Mouse (Mus musculus): ENCODE results near the gene Mall. TPM values are rescaled to one million over a fixed set of nuclear protein-coding genes. Genes with fewer than 3 reads are reported as not detected.
A peak's percentile ranks its signal among the peaks of the same experiment; 100 is the strongest.

Mall gene
- polyA plus RNA-seq, 1 experiment from 2014 or later, result 0.91 TPM

DNA sequence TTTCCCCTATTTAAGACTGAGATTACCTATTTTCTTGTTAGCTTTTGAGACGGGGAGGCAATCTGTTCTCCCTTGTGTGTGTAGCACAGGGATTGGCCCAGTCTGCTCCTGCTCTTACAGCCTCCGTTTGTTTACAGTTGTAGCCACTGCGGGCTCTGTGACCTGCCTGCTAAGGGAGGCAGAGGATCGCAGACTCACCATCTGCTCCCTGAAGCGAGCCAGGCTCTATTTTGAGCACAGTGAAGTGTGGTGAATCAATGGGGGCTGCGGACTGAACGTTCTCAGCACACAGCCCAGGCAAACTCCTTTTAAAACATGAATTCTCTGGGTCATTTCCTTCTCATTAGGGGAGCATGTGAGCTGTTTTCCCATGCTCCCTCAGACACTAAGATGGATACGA, 27.4 kb upstream of the Mall start:
- H3K4me1 ChIP-seq (replicated peaks; ENCODE audit: control insufficient read depth, insufficient read depth, low read length), result peaks cover 7% of the 10 kb centered on the region
- H3K4me2 ChIP-seq (ENCODE audit: low read length), result no peak overlapping the region
- H3K9me3 ChIP-seq (ENCODE audit: control insufficient read depth, low read length), result no peaks in the 10 kb centered on the region
- ATAC-seq, result peak; percentile 87
- no peak overlapping the region for H3K9ac ChIP-seq (replicated peaks; ENCODE audit: low read depth, low read length)
- WGBS, result 38% methylated on average over 8 of the region's 8 CpGs
- H3K4me3 ChIP-seq (replicated peaks; ENCODE audit: low read length), result no peak overlapping the region
- H3K27ac ChIP-seq (ENCODE audit: low read length), result peak overlapping the region; percentile 3; the same call in 1 of the 2 replicates
- H3K27me3 ChIP-seq (replicated peaks; ENCODE audit: control insufficient read depth, insufficient read depth, low read length), result no peaks in the 10 kb centered on the region
- peaks cover 4% of the 10 kb centered on the region for H3K36me3 ChIP-seq (ENCODE audit: control insufficient read depth, insufficient read depth)

DNA sequence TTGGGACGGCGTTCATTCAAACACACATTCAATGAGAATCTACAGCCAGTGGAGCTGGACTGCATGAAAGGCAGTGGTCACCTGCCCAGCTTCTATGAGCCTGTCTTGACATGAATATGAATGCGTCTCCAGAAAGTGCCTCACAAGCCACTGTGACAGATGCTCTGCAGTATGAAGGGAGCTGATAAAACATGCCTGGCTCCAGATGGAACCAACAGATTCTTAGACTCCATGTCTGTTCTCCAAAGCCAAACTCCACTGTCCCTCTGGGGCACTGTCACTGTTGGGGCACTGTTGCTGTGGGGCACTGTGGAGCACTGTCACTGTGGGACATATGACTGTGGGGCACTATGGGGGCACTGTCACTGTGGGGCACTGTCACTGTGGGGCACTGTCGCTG, 24.4 kb upstream of the Mall start:
- H3K36me3 ChIP-seq (ENCODE audit: control insufficient read depth, insufficient read depth), result no peaks in the 10 kb centered on the region
- H3K9me3 ChIP-seq (ENCODE audit: control insufficient read depth, low read length), result no peaks in the 10 kb centered on the region
- no peak overlapping the region for H3K9ac ChIP-seq (replicated peaks; ENCODE audit: low read depth, low read length)
- H3K4me1 ChIP-seq (replicated peaks; ENCODE audit: control insufficient read depth, insufficient read depth, low read length), result peaks cover 7% of the 10 kb centered on the region
- H3K27ac ChIP-seq (ENCODE audit: low read length), result no peak overlapping the region
- H3K4me3 ChIP-seq (replicated peaks; ENCODE audit: low read length), result no peak overlapping the region
- ATAC-seq, result peak; percentile 36
- no peaks in the 10 kb centered on the region for H3K27me3 ChIP-seq (replicated peaks; ENCODE audit: control insufficient read depth, insufficient read depth, low read length)
- WGBS, result 90% methylated on average over 4 of the region's 4 CpGs
- no peak overlapping the region for H3K4me2 ChIP-seq (ENCODE audit: low read length)

DNA sequence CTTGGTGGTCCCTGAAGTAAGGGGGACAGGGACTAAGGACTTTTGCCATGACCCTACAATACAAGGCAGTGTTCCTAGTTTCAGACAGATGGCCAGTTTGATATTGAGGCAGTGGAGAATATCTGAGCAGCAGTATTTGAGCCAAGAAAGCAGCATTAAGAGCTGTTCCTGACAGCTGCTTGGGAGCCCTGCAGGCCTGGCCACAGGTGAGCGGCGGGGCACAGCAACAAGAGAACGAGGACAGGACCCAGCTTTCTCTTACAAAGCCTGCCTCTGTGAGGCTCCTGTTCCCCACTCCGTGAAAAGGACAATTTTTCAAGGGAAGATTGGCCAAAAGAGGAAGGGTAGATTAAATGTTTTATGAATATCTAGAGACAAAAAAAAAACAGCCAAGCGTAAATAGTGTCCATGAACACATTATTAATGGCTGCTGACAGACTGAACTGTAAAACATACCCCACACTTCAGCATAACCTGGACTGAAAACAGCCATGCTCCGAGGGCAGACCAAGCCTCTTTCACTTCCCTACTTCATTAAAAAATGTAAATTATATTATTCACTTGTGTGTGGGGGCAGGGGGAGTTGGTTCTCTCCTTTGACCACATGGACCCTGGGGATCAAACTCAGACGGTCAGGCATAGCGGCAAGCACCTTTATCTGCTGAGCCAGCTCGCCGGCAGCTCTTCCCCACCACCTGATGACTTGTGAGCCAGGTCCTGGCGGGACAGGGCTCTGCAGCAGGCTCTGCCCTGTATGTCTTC, 22.3 kb upstream of the Mall start:
- Histone ChIP-seq H3K9ac (replicated peaks; ENCODE audit: low read depth, low read length) (no peak overlapping the region), H3K4me2 (ENCODE audit: low read length) (no peak overlapping the region), H3K27ac (ENCODE audit: low read length) (no peak overlapping the region), H3K4me3 (replicated peaks; ENCODE audit: low read length) (no peak overlapping the region), H3K27me3 (replicated peaks; ENCODE audit: control insufficient read depth, insufficient read depth, low read length) (no peaks in the 10 kb centered on the region), H3K36me3 (ENCODE audit: control insufficient read depth, insufficient read depth) (no peaks in the 10 kb centered on the region), H3K4me1 (replicated peaks; ENCODE audit: control insufficient read depth, insufficient read depth, low read length) (peaks cover 4% of the 10 kb centered on the region), H3K9me3 (ENCODE audit: control insufficient read depth, low read length) (no peaks in the 10 kb centered on the region)
- ATAC-seq, result no peak
- WGBS, result 79% methylated on average over 11 of the region's 11 CpGs

DNA sequence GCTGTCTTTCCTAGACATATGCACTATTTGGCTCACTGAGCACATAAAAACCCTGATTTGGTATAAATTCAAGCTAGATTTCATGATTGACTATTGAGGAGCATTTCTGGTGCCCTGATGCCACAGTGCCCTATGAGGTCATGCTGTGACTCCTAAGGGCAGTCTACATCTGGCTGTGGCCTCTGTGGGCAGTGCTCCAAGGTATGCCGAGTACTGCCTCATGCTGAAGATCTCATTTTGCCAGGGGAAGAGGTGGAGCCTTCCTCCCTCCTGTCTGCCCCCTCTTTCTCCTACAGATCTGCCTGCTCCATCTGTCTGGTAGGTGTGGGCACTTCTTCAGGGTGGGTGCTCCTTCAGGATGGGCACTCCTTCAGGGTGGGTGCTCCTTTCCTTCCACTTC, 19.6 kb upstream of the Mall start:
- WGBS, result 50% methylated on average over 1 of the region's 1 CpGs
- no peak overlapping the region for H3K4me3 ChIP-seq (replicated peaks; ENCODE audit: low read length)
- no peaks in the 10 kb centered on the region for H3K27me3 ChIP-seq (replicated peaks; ENCODE audit: control insufficient read depth, insufficient read depth, low read length)
- ATAC-seq, result no peak
- H3K9ac ChIP-seq (replicated peaks; ENCODE audit: low read depth, low read length), result no peak overlapping the region
- H3K9me3 ChIP-seq (ENCODE audit: control insufficient read depth, low read length), result no peaks in the 10 kb centered on the region
- H3K36me3 ChIP-seq (ENCODE audit: control insufficient read depth, insufficient read depth), result no peaks in the 10 kb centered on the region
- H3K4me1 ChIP-seq (replicated peaks; ENCODE audit: control insufficient read depth, insufficient read depth, low read length), result 0 out of 2 replicates have a peak, but pooled peaks cover 3% of the 10 kb centered on the region
- H3K4me2 ChIP-seq (ENCODE audit: low read length), result no peak overlapping the region
- no peak overlapping the region for H3K27ac ChIP-seq (ENCODE audit: low read length)

DNA sequence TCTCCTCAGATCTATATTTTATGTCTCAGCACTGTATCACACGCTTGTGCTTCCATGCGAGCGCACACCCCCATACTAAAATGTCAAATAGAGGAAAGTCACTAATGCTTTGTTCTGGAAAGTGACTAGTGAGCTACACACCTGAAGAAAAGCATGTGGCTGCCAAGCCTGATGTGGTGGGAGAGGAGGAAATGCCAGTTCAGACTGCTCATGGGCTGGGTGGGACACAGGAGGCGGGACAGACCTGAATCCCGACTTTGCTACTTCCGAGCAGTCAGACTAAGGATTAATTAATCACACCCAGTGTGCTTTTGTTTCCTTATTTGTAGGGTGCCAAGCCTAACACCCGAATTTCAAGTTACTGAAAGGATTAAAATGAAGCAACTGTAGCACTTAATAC, 18.6 kb upstream of the Mall start:
- Histone ChIP-seq H3K36me3 (ENCODE audit: control insufficient read depth, insufficient read depth) (no peaks in the 10 kb centered on the region), H3K9me3 (ENCODE audit: control insufficient read depth, low read length) (no peaks in the 10 kb centered on the region), H3K4me3 (replicated peaks; ENCODE audit: low read length) (no peak overlapping the region), H3K4me2 (ENCODE audit: low read length) (no peak overlapping the region), H3K4me1 (replicated peaks; ENCODE audit: control insufficient read depth, insufficient read depth, low read length) (no peaks in the 10 kb centered on the region), H3K9ac (replicated peaks; ENCODE audit: low read depth, low read length) (no peak overlapping the region), H3K27me3 (replicated peaks; ENCODE audit: control insufficient read depth, insufficient read depth, low read length) (no peaks in the 10 kb centered on the region), H3K27ac (ENCODE audit: low read length) (no peak overlapping the region)
- ATAC-seq, result no peak
- WGBS, result 52% methylated on average over 7 of the region's 7 CpGs

DNA sequence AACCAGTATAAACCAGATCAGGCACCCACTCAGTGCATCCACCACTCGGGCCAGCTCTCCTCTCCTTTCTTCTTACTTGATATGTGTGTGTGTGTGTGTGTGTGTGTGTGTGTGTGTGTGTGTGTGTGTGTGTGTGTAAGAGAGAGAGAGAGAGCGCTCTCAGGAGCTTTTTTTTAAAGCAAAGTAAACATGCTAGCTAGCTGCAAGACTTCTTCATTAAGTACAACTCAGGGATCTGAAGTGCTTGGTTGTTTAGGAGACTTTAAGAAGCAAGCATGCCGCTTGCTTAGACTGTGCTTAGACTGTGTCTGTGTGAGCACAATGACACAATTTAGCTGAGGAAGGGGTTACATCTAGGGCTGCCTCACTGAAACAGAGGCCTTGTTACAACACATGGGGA, 12.9 kb upstream of the Mall start:
- 88% methylated on average over 3 of the region's 3 CpGs for WGBS
- no peak for ATAC-seq
- H3K27me3 ChIP-seq (replicated peaks; ENCODE audit: control insufficient read depth, insufficient read depth, low read length), result no peaks in the 10 kb centered on the region
- no peak overlapping the region for H3K4me3 ChIP-seq (replicated peaks; ENCODE audit: low read length)
- no peaks in the 10 kb centered on the region for H3K36me3 ChIP-seq (ENCODE audit: control insufficient read depth, insufficient read depth)
- H3K4me2 ChIP-seq (ENCODE audit: low read length), result no peak overlapping the region
- no peaks in the 10 kb centered on the region for H3K4me1 ChIP-seq (replicated peaks; ENCODE audit: control insufficient read depth, insufficient read depth, low read length)
- no peak overlapping the region for H3K9ac ChIP-seq (replicated peaks; ENCODE audit: low read depth, low read length)
- no peak overlapping the region for H3K27ac ChIP-seq (ENCODE audit: low read length)
- no peaks in the 10 kb centered on the region for H3K9me3 ChIP-seq (ENCODE audit: control insufficient read depth, low read length)

DNA sequence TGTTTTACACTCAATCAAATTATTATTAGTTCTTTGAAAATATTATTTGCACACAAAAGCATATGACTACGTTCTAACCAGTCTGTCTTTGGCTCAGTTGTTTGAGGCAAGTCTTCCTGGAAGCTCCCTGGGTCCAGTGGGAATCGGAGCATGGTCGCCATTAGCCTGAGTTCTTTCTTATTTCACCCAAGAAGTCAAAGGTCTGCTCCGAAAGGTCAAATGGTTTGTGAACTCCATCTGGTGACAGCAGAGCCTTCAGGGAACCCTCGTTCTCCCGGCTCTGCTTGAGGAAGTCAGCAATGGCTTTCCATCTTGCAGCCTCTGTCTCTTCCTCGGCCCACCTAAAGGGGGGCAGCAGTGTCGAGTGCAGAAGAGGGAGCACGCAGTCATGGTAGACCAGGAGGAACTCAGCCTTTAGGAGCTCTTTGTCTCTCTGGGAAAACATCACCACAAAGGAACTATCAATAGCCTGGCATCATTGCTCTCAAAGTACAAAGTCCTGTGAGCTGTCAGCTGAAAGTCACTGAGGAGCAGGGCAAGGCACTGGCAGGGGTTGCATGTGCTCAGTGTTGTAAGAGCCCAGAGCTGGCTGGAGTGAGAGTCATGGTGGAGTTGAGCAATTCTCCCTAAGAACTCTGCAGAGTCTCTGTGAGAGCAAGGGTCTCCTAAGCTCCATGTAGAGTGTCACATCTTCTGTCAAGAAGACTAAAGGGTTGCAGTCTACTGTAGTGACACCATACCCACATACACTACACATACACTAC, 11.2 kb upstream of the Mall start:
- Histone ChIP-seq H3K27ac (ENCODE audit: low read length) (no peak overlapping the region), H3K4me3 (replicated peaks; ENCODE audit: low read length) (no peak overlapping the region), H3K9ac (replicated peaks; ENCODE audit: low read depth, low read length) (no peak overlapping the region), H3K4me2 (ENCODE audit: low read length) (no peak overlapping the region), H3K4me1 (replicated peaks; ENCODE audit: control insufficient read depth, insufficient read depth, low read length) (no peaks in the 10 kb centered on the region), H3K27me3 (replicated peaks; ENCODE audit: control insufficient read depth, insufficient read depth, low read length) (no peaks in the 10 kb centered on the region), H3K36me3 (ENCODE audit: control insufficient read depth, insufficient read depth) (no peaks in the 10 kb centered on the region), H3K9me3 (ENCODE audit: control insufficient read depth, low read length) (no peaks in the 10 kb centered on the region)
- no peak for ATAC-seq
- 91% methylated on average over 9 of the region's 9 CpGs for WGBS

DNA sequence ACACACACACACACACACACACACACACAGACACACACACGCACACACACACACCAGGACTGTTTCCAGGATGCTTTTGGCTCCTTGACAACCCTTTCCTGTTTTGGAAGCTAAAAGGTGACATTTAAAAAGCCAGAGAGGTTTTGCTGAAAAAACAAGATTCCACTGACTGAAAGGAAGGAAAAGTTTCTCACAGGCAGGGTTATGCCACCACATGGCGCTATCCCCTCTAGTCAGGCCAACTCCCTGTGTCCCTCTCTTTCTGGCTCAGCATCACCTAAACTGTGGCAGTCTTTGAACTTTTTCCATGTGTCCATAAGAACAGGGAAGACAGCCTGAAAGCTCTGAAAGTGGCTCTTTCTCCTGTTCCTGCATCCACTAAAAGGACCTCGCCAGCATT, 8.2 kb upstream of the Mall start:
- H3K36me3 ChIP-seq (ENCODE audit: control insufficient read depth, insufficient read depth), result no peaks in the 10 kb centered on the region
- no peak overlapping the region for H3K4me2 ChIP-seq (ENCODE audit: low read length)
- H3K4me3 ChIP-seq (replicated peaks; ENCODE audit: low read length), result no peak overlapping the region
- H3K27ac ChIP-seq (ENCODE audit: low read length), result no peak overlapping the region
- no peak for ATAC-seq
- no peaks in the 10 kb centered on the region for H3K9me3 ChIP-seq (ENCODE audit: control insufficient read depth, low read length)
- 76% methylated on average over 3 of the region's 3 CpGs for WGBS
- no peaks in the 10 kb centered on the region for H3K27me3 ChIP-seq (replicated peaks; ENCODE audit: control insufficient read depth, insufficient read depth, low read length)
- H3K9ac ChIP-seq (replicated peaks; ENCODE audit: low read depth, low read length), result no peak overlapping the region
- H3K4me1 ChIP-seq (replicated peaks; ENCODE audit: control insufficient read depth, insufficient read depth, low read length), result no peaks in the 10 kb centered on the region

DNA sequence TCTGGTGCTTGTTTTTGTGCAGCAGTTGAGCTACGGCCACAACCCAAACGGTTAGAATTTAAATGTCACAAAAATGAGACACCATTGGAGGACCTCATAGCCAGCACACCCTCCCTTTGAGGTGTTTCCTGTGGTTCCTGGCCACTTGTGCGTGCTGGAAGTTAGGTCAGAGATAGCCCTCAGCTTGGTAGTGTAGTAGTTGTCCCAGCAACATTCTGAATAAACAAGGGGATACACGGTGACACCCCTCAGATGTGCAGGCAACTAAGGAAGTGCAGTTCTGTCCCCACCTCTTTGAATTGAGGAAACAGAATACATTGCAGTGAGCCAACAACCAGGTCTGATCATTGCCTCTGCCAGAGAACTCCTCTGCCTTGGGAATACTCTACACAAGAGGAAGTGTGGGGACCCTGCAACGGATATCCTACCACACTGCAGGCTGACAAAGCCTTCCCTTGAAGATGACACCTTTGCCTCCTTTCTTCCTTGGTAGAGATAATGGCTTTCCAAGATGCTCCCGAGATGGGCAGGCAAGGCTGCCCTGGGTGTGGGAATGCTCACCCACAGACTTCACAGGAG, 7.0 kb upstream of the Mall start:
- no peak overlapping the region for H3K4me3 ChIP-seq (replicated peaks; ENCODE audit: low read length)
- H3K4me2 ChIP-seq (ENCODE audit: low read length), result no peak overlapping the region
- WGBS, result 84% methylated on average over 6 of the region's 6 CpGs
- H3K27ac ChIP-seq (ENCODE audit: low read length), result no peak overlapping the region
- ATAC-seq, result no peak
- H3K36me3 ChIP-seq (ENCODE audit: control insufficient read depth, insufficient read depth), result no peaks in the 10 kb centered on the region
- H3K9ac ChIP-seq (replicated peaks; ENCODE audit: low read depth, low read length), result no peak overlapping the region
- H3K9me3 ChIP-seq (ENCODE audit: control insufficient read depth, low read length), result no peaks in the 10 kb centered on the region
- no peaks in the 10 kb centered on the region for H3K27me3 ChIP-seq (replicated peaks; ENCODE audit: control insufficient read depth, insufficient read depth, low read length)
- H3K4me1 ChIP-seq (replicated peaks; ENCODE audit: control insufficient read depth, insufficient read depth, low read length), result no peaks in the 10 kb centered on the region

All from forebrain, embryonic 16.5 days (tissue).